Mouse (Mus musculus): ENCODE measurements around the gene Lrig3. TPM values are rescaled to one million over a fixed set of nuclear protein-coding genes. Genes with fewer than 3 reads are reported as not detected.

Gene Lrig3
- 1 to 10 TPM; 2.8 to 3.2 TPM for total RNA-seq (2021)
- long read RNA-seq, experiment 1 = 0 reads
- long read RNA-seq, experiment 2, partial matches to known transcripts = 1 of 1 reads
- long read RNA-seq, experiment 2, other reads (novel, unspliced or antisense) = 0 of 1 reads

- peak; percentile 86 for DNase-seq (ENCODE audit: low spot score)
These were observed at the start of gene Lrig3 for GRCm38 (mm10) chr10:125965968-125966480. Lrig3 (plus strand) TSS chr10:125966168.

- no peak for DNase-seq (ENCODE audit: low spot score)
These were observed 49.2 kb upstream of the Lrig3 start for GRCm38 (mm10) chr10:125916781-125917180.

- DNase-seq (ENCODE audit: low spot score) = no peak
These were observed 48.5 kb upstream of the Lrig3 start for GRCm38 (mm10) chr10:125917436-125917871.

GRCm38 (mm10) chr10:125918994-125919393 is 47.0 kb upstream of the Lrig3 start:
- no peak for DNase-seq (ENCODE audit: low spot score)

- DNase-seq (ENCODE audit: low spot score) = no peak
These were observed 44.1 kb upstream of the Lrig3 start for GRCm38 (mm10) chr10:125921654-125922446.

GRCm38 (mm10) chr10:125929961-125930360 is 36.0 kb upstream of the Lrig3 start:
- no peak for DNase-seq (ENCODE audit: low spot score)

- DNase-seq (ENCODE audit: low spot score) = no peak
These were observed 32.6 kb upstream of the Lrig3 start for GRCm38 (mm10) chr10:125933388-125933787.

GRCm38 (mm10) chr10:125934095-125934494 is 31.9 kb upstream of the Lrig3 start:
- DNase-seq (ENCODE audit: low spot score) = no peak

- DNase-seq (ENCODE audit: low spot score) = no peak
These were observed 28.2 kb upstream of the Lrig3 start for GRCm38 (mm10) chr10:125937517-125938497.

GRCm38 (mm10) chr10:125938528-125939402 is 27.2 kb upstream of the Lrig3 start:
- no peak for DNase-seq (ENCODE audit: low spot score)

- peak; percentile 7 for DNase-seq (ENCODE audit: low spot score)
These were observed 25.5 kb upstream of the Lrig3 start for GRCm38 (mm10) chr10:125940316-125941059.

GRCm38 (mm10) chr10:125943098-125943497 is 22.9 kb upstream of the Lrig3 start:
- DNase-seq (ENCODE audit: low spot score) = no peak

- no peak for DNase-seq (ENCODE audit: low spot score)
These were observed 21.0 kb upstream of the Lrig3 start for GRCm38 (mm10) chr10:125944762-125945504.

- DNase-seq (ENCODE audit: low spot score) = peak; percentile 14
These were observed 17.0 kb upstream of the Lrig3 start for GRCm38 (mm10) chr10:125948842-125949474.

GRCm38 (mm10) chr10:125951633-125952032 is 14.3 kb upstream of the Lrig3 start:
- DNase-seq (ENCODE audit: low spot score) = no peak

GRCm38 (mm10) chr10:125954343-125954742 is 11.6 kb upstream of the Lrig3 start:
- no peak for DNase-seq (ENCODE audit: low spot score)

- no peak for DNase-seq (ENCODE audit: low spot score)
These were observed 11.0 kb upstream of the Lrig3 start for GRCm38 (mm10) chr10:125954747-125955530.

All from gastrocnemius, adult 18-20 months (tissue).